Mouse (Mus musculus): ENCODE data around the gene Onecut3. TPM values are rescaled to one million over a fixed set of nuclear protein-coding genes. Genes with fewer than 3 reads are reported as not detected.

The Onecut3 gene
- polyA plus RNA-seq (2017; shearing (Covaris generic)), result not detected

DNA sequence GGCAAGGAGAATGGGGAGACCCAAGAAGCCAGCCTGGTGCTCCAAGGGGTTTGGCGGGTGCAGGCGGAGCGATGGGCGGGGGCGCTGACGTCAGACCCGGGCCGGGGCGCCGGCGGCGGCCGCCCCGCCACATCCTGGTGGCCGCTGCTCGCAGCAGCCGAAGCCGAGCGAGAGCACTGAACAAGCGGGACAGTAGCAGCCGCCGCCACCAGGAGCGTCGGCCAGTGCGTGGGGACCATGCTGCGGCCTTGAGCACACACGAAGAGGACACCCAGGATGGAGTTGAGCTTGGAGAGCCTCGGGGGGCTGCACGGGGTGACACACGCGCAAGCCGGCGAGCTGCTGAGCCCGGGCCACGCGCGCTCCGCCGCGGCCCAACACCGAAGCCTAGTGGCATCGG, at the start of gene Onecut3:
Gene Onecut3 (plus strand): TSS at position 104 of the 400 bp plus-strand sequence.

GRCm38 (mm10) chr10:80538710-80539394, 44.2 kb downstream of the Onecut3 start, which contains the start of gene Atp8b3:
Gene Atp8b3, minus strand, starts transcription at chr10:80539124.

GRCm38 (mm10) chr10:80561116-80561944, 66.7 kb downstream of the Onecut3 start, which contains the start of gene Rexo1:
Gene Rexo1, minus strand, starts transcription at chr10:80561560.

Other genes starting within 250 kb of the Onecut3 start
- 273 TPM for gene Ndufs7, start 245.7 kb upstream of the Onecut3 start, polyA plus RNA-seq (2017; shearing (Covaris generic))
- gene Gamt, start 233.8 kb upstream of the Onecut3 start, polyA plus RNA-seq (2017; shearing (Covaris generic)), result 0.67 TPM
- gene Dazap1, start 233.3 kb upstream of the Onecut3 start, polyA plus RNA-seq (2017; shearing (Covaris generic)), result 94.1 TPM
- 790 TPM for gene Rps15, start 202.4 kb upstream of the Onecut3 start, polyA plus RNA-seq (2017; shearing (Covaris generic))
- gene Apc2, start 198.9 kb upstream of the Onecut3 start, polyA plus RNA-seq (2017; shearing (Covaris generic)), result 0.24 TPM
- gene 2310011J03Rik, start 174.3 kb upstream of the Onecut3 start, polyA plus RNA-seq (2017; shearing (Covaris generic)), result 82.5 TPM
- 28.8 TPM for gene Pcsk4, start 165.3 kb upstream of the Onecut3 start, polyA plus RNA-seq (2017; shearing (Covaris generic))
- gene Reep6, start 164.9 kb upstream of the Onecut3 start, polyA plus RNA-seq (2017; shearing (Covaris generic)), result 0.41 TPM
- not detected for gene Adamtsl5, start 146.4 kb upstream of the Onecut3 start, polyA plus RNA-seq (2017; shearing (Covaris generic))
- gene Plk5, start 138.4 kb upstream of the Onecut3 start, polyA plus RNA-seq (2017; shearing (Covaris generic)), result not detected
- gene Mex3d, start 107.2 kb upstream of the Onecut3 start, polyA plus RNA-seq (2017; shearing (Covaris generic)), result 8.7 TPM
- 184 TPM for gene Mbd3, start 95.3 kb upstream of the Onecut3 start, polyA plus RNA-seq (2017; shearing (Covaris generic))
- gene Uqcr11, start 88.0 kb upstream of the Onecut3 start, polyA plus RNA-seq (2017; shearing (Covaris generic)), result 234 TPM
- 132 TPM for gene Tcf3, start 61.2 kb upstream of the Onecut3 start, polyA plus RNA-seq (2017; shearing (Covaris generic))
- 0.04 TPM for gene Atp8b3, start 44.3 kb downstream of the Onecut3 start, polyA plus RNA-seq (2017; shearing (Covaris generic))
- 62.2 TPM for gene Rexo1, start 66.7 kb downstream of the Onecut3 start, polyA plus RNA-seq (2017; shearing (Covaris generic))
- 13.2 TPM for gene Klf16, start 82.5 kb downstream of the Onecut3 start, polyA plus RNA-seq (2017; shearing (Covaris generic))
- gene Abhd17a, start 95.5 kb downstream of the Onecut3 start, polyA plus RNA-seq (2017; shearing (Covaris generic)), result 152 TPM
- gene Scamp4, start 108.0 kb downstream of the Onecut3 start, polyA plus RNA-seq (2017; shearing (Covaris generic)), result 115 TPM
- 5.7 TPM for gene Adat3, start 108.0 kb downstream of the Onecut3 start, polyA plus RNA-seq (2017; shearing (Covaris generic))
- gene Gm49322, start 111.2 kb downstream of the Onecut3 start, polyA plus RNA-seq (2017; shearing (Covaris generic)), result 9.3 TPM
- gene Csnk1g2, start 128.0 kb downstream of the Onecut3 start, polyA plus RNA-seq (2017; shearing (Covaris generic)), result 306 TPM
- 43.9 TPM for gene Btbd2, start 162.2 kb downstream of the Onecut3 start, polyA plus RNA-seq (2017; shearing (Covaris generic))
- gene Mknk2, start 183.3 kb downstream of the Onecut3 start, polyA plus RNA-seq (2017; shearing (Covaris generic)), result 212 TPM
- gene Mob3a, start 207.1 kb downstream of the Onecut3 start, polyA plus RNA-seq (2017; shearing (Covaris generic)), result 325 TPM
- gene Izumo4, start 207.3 kb downstream of the Onecut3 start, polyA plus RNA-seq (2017; shearing (Covaris generic)), result 156 TPM
- gene Ap3d1, start 247.4 kb downstream of the Onecut3 start, polyA plus RNA-seq (2017; shearing (Covaris generic)), result 71.7 TPM